Mouse (Mus musculus) megakaryocyte, embryonic 14.5 days (primary cell): ENCODE results near the gene Pitpnm1.

Source experiments
- FLI1 ChIP-seq: IDR thresholded peaks from 2 replicates; pipeline ENCODE4 v1.6.1; 2012; ENCODE audit warnings: low read length, inconsistent platforms, mixed read lengths
- GATA1 ChIP-seq: IDR thresholded peaks from 3 replicates; pipeline ENCODE4 v1.6.1; 2012; ENCODE audit warnings: mixed read lengths, low read length, inconsistent platforms, borderline replicate concordance

DNA sequence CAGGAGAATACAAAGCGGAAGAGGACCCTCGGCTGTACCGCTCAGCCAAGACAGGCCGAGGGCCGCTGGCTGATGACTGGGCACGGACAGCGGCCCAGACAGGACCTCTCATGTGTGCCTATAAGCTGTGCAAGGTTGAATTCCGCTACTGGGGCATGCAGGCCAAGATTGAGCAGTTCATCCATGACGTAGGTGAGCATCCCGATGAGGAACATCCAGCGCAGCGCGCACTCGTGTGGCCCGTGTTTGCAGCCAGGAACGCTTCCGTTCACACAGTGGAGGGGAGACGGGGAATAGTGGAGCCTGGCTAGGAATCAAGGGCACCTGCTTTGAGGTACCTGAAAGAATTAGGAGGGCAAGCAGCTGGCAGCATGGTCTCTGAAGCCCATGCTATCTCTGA is 3.5 kb downstream of the Pitpnm1 start:
- TF ChIP-seq GATA1: no peak
- no peak for TF ChIP-seq FLI1
